Mouse (Mus musculus) brain, embryonic 14.5 days (tissue): ENCODE results near the gene Nos2.

ENCODE experiments used
- CTCF ChIP-seq: fragments of 200-500 bp; IDR thresholded peaks from 2 replicates; pipeline ENCODE4 v1.5.1; 2012; ENCODE audit warnings: inconsistent platforms, mild to moderate bottlenecking, moderate library complexity, borderline replicate concordance; ENCODE audit not compliant: insufficient read depth, insufficient read length; ENCODE audit errors: extremely low read depth
- POLR2A ChIP-seq: fragments of 200-500 bp; IDR thresholded peaks from 2 replicates; pipeline ENCODE4 v1.6.1; 2012; ENCODE audit warnings: mild to moderate bottlenecking, inconsistent platforms, borderline replicate concordance; ENCODE audit not compliant: poor library complexity, insufficient read depth, insufficient read length, severe bottlenecking; ENCODE audit errors: extremely low read depth

DNA sequence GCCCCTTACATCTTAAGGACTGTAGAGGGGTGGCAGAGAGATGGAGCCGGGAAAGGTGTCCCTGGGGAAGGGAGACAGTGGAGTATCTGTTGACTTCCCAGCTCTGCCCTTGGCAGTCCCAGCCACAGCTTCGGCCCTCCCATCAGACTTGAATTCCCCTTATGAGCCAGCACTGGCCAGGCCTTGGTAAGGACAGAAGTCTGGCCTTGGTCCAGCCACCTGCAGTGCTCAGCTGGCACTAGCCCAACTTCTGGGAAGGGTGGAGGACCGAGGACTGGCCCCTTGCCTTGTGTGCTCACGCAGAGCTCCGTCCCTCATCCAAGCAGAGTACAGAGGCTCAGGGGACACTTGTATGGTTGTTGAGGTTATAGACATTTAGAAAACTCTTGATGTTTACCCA lies 8.8 kb downstream of the Nos2 start:
- TF ChIP-seq CTCF (no peak), POLR2A (no peak)
